Mouse (Mus musculus) heart, embryonic 15.5 days (tissue): ENCODE results near the gene Wfdc15a. TPM values are rescaled to one million over a fixed set of nuclear protein-coding genes. Genes with fewer than 3 reads are reported as not detected.

Experiments used
- ATAC-seq: fragments of 200-750 bp; cut with Nextera tagmentation; replicated peaks from 2 replicates; pipeline ENCODE4 v1.8.0; 2017; ENCODE audit warnings: low read depth, moderate TSS enrichment; ENCODE audit not compliant: insufficient number of reproducible peaks, insufficient read depth, low FRiP score
- H3K27ac ChIP-seq: fragments of 300-500 bp; sonication (generic); 2 replicates; pipeline ENCODE4 v1.5.1; 2015; ENCODE audit warnings: mild to moderate bottlenecking, inconsistent platforms
- H3K27me3 ChIP-seq: fragments of 300-500 bp; sonication (generic); 2 replicates; pipeline ENCODE4 v1.6.1; 2015; ENCODE audit warnings: inconsistent platforms
- H3K36me3 ChIP-seq: fragments of 300-500 bp; sonication (generic); 2 replicates; pipeline ENCODE4 v1.6.1; 2015; ENCODE audit warnings: mild to moderate bottlenecking, inconsistent platforms
- H3K4me1 ChIP-seq: fragments of 300-500 bp; sonication (generic); replicated peaks from 2 replicates; pipeline ENCODE4 v1.6.1; 2015; ENCODE audit warnings: inconsistent platforms
- H3K4me2 ChIP-seq: fragments of 300-500 bp; sonication (generic); 2 replicates; pipeline ENCODE4 v1.6.1; 2015; ENCODE audit warnings: inconsistent platforms, mild to moderate bottlenecking, moderate library complexity
- H3K4me3 ChIP-seq: fragments of 300-500 bp; sonication (generic); 2 replicates; pipeline ENCODE4 v1.5.1; 2015; ENCODE audit warnings: mild to moderate bottlenecking, inconsistent platforms
- H3K9ac ChIP-seq: fragments of 300-500 bp; sonication (generic); 2 replicates; pipeline ENCODE4 v1.6.1; 2015; ENCODE audit warnings: mild to moderate bottlenecking, inconsistent platforms
- H3K9me3 ChIP-seq: fragments of 300-500 bp; sonication (generic); replicated peaks from 2 replicates; pipeline ENCODE4 v1.6.1; 2016; ENCODE audit warnings: inconsistent platforms
- WGBS: fragments of 180-500 bp; shearing (Covaris S2); methylation state at CpG from one replicate; pipeline ENCODE4 v1.1.7; 2015; ENCODE audit warnings: mixed read lengths; 5-methylcytosine and 5-hydroxymethylcytosine counted together
- polyA plus RNA-seq: library from polyadenylated mRNA; unstranded; fragments of >200 nt; fragmentation: Nextera tagmentation; extraction: Ambion mirVana; gene quantifications from 2 replicates; pipeline ENCODE4 v1.2.1, GENCODE M21; 2015

Gene Wfdc15a
- polyA plus RNA-seq, 1 experiment from 2014 or later = not detected

DNA sequence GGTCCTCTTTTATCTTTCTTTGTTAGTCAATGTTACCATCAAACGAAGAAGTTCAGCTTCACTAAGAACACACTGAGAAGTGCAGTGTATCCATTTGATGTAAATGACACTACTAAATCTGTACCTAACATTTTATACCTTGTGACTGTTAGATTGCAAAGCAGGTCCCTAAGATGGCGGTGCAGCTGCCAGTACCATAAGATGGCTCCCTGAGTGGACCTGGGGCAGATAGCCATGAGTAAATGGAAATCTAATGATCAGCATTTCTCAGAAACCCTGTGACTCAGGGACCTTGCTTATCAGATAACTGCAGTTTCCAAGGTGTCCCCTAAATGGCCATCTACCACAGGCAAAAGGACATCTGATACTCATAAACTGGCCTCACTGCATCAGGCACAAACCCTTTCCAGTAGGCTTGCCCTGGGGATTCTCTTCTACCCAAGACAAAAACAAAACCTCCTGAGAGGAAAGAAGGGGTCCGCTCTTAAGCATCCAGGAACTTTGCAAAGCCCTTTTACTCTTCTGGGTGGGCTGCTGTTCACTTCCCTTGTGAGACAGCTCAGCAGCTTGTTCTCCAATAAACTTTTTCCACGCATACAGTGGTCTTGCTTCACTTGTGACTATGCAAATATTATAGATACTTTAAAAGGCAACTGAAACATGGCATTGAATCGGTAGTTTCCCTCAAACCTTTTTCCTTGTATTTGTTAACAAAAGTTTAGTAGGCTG is 3.8 kb downstream of the Wfdc15a start:
- H3K4me1 ChIP-seq = no peaks in the 10 kb centered on the region
- H3K27me3 ChIP-seq = no peaks in the 10 kb centered on the region
- no peak for ATAC-seq
- H3K36me3 ChIP-seq = no peaks in the 10 kb centered on the region
- no peak overlapping the region for H3K4me2 ChIP-seq
- no peak overlapping the region for H3K9ac ChIP-seq
- H3K9me3 ChIP-seq = no peaks in the 10 kb centered on the region
- no peak overlapping the region for H3K4me3 ChIP-seq
- no peak overlapping the region for H3K27ac ChIP-seq
- 82% methylated on average over 5 of the region's 5 CpGs for WGBS

GRCm38 (mm10) chr2:164194959-164195630 is 4.8 kb downstream of the Wfdc15a start:
- no peak overlapping the region for H3K4me2 ChIP-seq
- H3K36me3 ChIP-seq = no peaks in the 10 kb centered on the region
- WGBS = 65% methylated on average over 5 of the region's 5 CpGs
- H3K4me3 ChIP-seq = no peak overlapping the region
- H3K27ac ChIP-seq = no peak overlapping the region
- no peaks in the 10 kb centered on the region for H3K9me3 ChIP-seq
- no peaks in the 10 kb centered on the region for H3K27me3 ChIP-seq
- no peaks in the 10 kb centered on the region for H3K4me1 ChIP-seq
- no peak for ATAC-seq
- H3K9ac ChIP-seq = no peak overlapping the region

- Histone ChIP-seq H3K4me1 (no peaks in the 10 kb centered on the region), H3K9me3 (no peaks in the 10 kb centered on the region), H3K36me3 (no peaks in the 10 kb centered on the region), H3K4me2 (no peak overlapping the region), H3K4me3 (no peak overlapping the region), H3K27me3 (no peaks in the 10 kb centered on the region), H3K9ac (no peak overlapping the region), H3K27ac (no peak overlapping the region)
- ATAC-seq = no peak
Measured at GRCm38 (mm10) chr2:164192279-164192678, 7.7 kb downstream of the Wfdc15a start.

DNA sequence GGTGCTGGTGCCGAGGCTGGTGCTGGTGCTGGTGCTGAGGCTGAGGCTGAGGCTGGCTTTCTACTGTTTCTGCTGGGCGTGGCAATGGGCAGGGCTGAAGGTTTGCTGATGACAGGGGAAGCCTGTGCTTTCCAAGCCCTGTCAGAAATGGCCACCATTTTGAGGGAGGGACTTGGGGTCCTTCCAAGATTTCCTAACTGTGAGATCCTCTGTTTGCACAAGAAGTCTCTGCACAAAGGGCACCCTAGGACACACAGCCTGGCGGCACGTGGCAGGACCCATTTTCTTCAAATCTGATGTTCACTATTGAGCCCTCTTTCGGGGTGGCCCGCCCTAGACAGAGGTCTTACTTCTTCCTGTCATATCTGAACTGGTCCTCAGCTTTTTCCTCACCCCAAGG is 9.4 kb downstream of the Wfdc15a start, which contains the start of gene Wfdc12:
Gene Wfdc12 (minus strand): TSS at position 33 of the 400 bp plus-strand sequence.
- Histone ChIP-seq H3K27me3 (no peaks in the 10 kb centered on the region), H3K4me1 (no peaks in the 10 kb centered on the region), H3K36me3 (no peaks in the 10 kb centered on the region), H3K9ac (no peak within 1 kb of the TSS), H3K27ac (no peak within 1 kb of the TSS), H3K4me3 (no peak within 1 kb of the TSS), H3K9me3 (no peaks in the 10 kb centered on the region), H3K4me2 (no peak within 1 kb of the TSS)
- WGBS = 82% methylated on average over 6 of the region's 6 CpGs
- ATAC-seq = no peak

DNA sequence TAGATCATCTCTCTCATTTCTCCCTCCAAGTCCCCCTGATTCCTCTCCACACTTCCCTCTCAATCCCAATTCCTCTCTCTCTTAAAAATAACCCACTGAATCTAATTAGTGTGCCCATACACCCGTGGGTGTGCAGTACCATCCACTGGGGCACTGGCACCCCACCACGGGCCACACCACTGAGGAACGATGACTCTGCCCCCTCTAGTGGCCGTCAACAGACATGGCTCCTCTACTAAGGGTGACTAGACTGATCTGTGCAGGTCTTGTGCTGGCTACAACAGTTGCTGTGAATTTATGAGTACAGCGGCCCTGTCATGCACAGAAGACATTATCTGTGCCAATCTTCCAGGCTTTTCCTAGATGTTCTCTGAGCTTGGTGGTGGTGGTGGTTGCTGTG is 11.2 kb downstream of the Wfdc15a start:
- Histone ChIP-seq H3K9ac (no peak overlapping the region), H3K4me1 (no peaks in the 10 kb centered on the region), H3K9me3 (no peaks in the 10 kb centered on the region), H3K4me3 (no peak overlapping the region), H3K27ac (no peak overlapping the region), H3K36me3 (no peaks in the 10 kb centered on the region), H3K4me2 (no peak overlapping the region), H3K27me3 (peaks cover 6% of the 10 kb centered on the region; the same call in 1 of the 2 replicates)
- WGBS = 26% methylated on average over 5 of the region's 5 CpGs
- ATAC-seq = no peak

DNA sequence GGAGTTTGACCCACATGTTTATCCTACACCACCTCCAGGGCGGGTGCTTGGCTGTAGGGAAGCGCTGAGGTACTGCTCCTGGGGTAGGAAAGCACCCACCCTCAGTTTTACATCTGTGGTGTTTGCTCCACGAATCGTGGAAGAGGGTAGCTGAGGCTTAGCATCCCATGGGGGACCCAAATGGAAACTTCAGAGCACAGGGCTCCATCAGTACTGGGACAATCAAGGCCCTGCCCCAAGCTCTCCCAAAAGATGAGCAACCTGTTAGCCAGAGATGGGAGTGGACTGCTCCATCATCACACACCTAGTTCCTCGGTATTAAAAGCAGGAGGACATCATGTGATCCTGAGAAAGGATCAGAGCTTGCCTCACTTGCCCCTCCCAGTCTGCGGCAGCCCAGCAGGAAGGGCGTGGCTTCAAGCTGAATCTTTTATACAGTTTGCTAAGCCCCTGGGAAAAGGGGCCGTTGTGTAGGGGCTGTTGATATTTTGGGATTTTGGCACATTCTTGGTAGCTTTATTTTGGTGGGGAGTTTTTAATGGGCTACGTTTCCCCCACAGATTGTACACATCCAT is 15.7 kb downstream of the Wfdc15a start:
- Histone ChIP-seq H3K27ac (no peak overlapping the region), H3K4me2 (no peak overlapping the region), H3K27me3 (peaks cover 7% of the 10 kb centered on the region; the same call in 1 of the 2 replicates), H3K9me3 (no peaks in the 10 kb centered on the region), H3K9ac (no peak overlapping the region), H3K4me3 (no peak overlapping the region), H3K4me1 (no peaks in the 10 kb centered on the region), H3K36me3 (no peaks in the 10 kb centered on the region)
- 39% methylated on average over 9 of the region's 9 CpGs for WGBS
- no peak for ATAC-seq

DNA sequence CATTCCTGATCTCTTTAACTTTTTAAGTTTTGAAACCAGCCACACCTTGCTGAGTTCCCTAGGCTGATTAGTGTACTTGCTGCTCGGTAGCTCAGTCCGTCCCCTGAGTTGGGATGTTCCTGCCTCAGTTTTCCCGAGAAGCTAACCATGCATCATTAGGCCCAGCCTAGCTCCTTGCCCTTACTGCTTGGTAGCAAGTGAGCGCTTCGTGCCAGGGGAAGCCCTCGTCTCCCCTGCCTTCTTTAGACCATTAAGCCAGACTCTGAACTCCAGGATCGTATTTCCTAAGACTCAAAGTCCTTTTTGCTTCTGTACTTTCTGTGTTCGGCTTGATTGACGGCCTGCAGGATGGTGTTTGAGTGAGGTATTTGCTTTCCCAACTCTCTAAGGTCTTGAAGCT is 16.6 kb downstream of the Wfdc15a start:
- Histone ChIP-seq H3K9ac (no peak overlapping the region), H3K4me2 (no peak overlapping the region), H3K4me3 (no peak overlapping the region), H3K27ac (no peak overlapping the region), H3K36me3 (no peaks in the 10 kb centered on the region), H3K27me3 (peaks cover 11% of the 10 kb centered on the region; the same call in 1 of the 2 replicates), H3K9me3 (no peaks in the 10 kb centered on the region), H3K4me1 (no peaks in the 10 kb centered on the region)
- ATAC-seq = no peak
- 68% methylated on average over 9 of the region's 9 CpGs for WGBS

- H3K4me2 ChIP-seq = no peak within 1 kb of the TSS
- no peaks in the 10 kb centered on the region for H3K4me1 ChIP-seq
- no peaks in the 10 kb centered on the region for H3K9me3 ChIP-seq
- ATAC-seq = no peak
- H3K4me3 ChIP-seq = no peak within 1 kb of the TSS
- WGBS = 71% methylated on average over 7 of the region's 7 CpGs
- H3K27me3 ChIP-seq = peaks cover 17% of the 10 kb centered on the region
- H3K36me3 ChIP-seq = no peaks in the 10 kb centered on the region
- H3K27ac ChIP-seq = no peak within 1 kb of the TSS
- no peak within 1 kb of the TSS for H3K9ac ChIP-seq
Measured at GRCm38 (mm10) chr2:164182692-164183255, 17.2 kb downstream of the Wfdc15a start, which contains the start of gene Wfdc5. Gene Wfdc5 (minus strand): TSS chr2:164182742.

DNA sequence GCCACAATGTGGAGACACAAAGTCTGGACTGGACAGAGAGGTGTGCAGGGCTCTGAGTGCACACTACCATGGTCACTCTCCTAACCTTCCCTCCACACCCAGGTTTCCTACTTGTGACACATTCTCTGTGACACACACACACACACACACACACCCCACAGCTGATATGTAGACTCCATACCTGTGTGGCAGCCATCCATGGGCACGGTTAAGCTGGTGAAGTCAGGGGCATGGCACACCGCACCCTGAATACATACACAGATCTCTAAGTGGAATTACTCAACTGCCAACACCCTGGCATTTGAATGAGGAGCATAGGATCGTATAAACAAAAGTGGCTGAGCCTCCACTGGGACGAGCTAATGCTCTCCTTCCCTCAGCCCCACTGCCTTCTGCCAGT is 19.2 kb downstream of the Wfdc15a start:
- Histone ChIP-seq H3K4me1 (no peaks in the 10 kb centered on the region), H3K4me3 (no peak overlapping the region), H3K27ac (no peak overlapping the region), H3K36me3 (no peaks in the 10 kb centered on the region), H3K4me2 (no peak overlapping the region), H3K9ac (no peak overlapping the region), H3K27me3 (peaks cover 24% of the 10 kb centered on the region), H3K9me3 (no peaks in the 10 kb centered on the region)
- no peak for ATAC-seq
- 78% methylated on average over 4 of the region's 4 CpGs for WGBS

GRCm38 (mm10) chr2:164180124-164180523 is 19.8 kb downstream of the Wfdc15a start:
- H3K4me2 ChIP-seq = no peak overlapping the region
- no peak for ATAC-seq
- H3K36me3 ChIP-seq = no peaks in the 10 kb centered on the region
- no peaks in the 10 kb centered on the region for H3K4me1 ChIP-seq
- no peak overlapping the region for H3K4me3 ChIP-seq
- H3K27ac ChIP-seq = no peak overlapping the region
- WGBS = 43% methylated on average over 3 of the region's 3 CpGs
- H3K9me3 ChIP-seq = no peaks in the 10 kb centered on the region
- H3K9ac ChIP-seq = no peak overlapping the region
- H3K27me3 ChIP-seq = peaks cover 24% of the 10 kb centered on the region

DNA sequence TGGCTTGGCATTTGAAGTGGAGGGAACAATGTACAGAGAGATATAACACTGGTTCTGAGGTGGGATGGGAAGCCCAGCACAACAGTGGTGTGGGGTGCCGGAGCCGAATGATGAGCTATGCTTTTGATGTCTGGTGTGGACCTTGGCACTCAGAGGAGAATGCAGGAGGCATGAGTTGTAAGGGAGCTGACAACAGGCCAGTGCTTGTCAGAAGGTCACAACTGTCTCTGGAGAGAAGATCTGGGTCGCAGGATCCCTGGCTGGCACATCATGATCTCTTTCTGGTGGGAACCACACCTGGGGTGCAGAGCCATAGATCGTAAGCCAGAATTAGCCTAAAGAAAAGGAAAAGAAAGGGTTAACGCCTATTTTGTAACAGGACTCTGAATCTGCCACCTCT is 22.1 kb downstream of the Wfdc15a start:
- Histone ChIP-seq H3K27ac (no peak overlapping the region), H3K4me3 (no peak overlapping the region), H3K9ac (no peak overlapping the region), H3K27me3 (peaks cover 17% of the 10 kb centered on the region), H3K9me3 (no peaks in the 10 kb centered on the region), H3K4me1 (peaks cover 9% of the 10 kb centered on the region; the same call in 1 of the 2 replicates), H3K4me2 (no peak overlapping the region), H3K36me3 (no peaks in the 10 kb centered on the region)
- no peak for ATAC-seq
- WGBS = 71% methylated on average over 5 of the region's 5 CpGs
